Comparison of ENCODE assay signal across 33 mouse cellular contexts in genomic region chr12:73464311-73464710, GRCm38 (mm10).
"Had no signal": no experiment of that assay in that cellular context is flagged by ENCODE, and none has a peak within 500 bp of the region (broad histone marks: within the 10 kb centered on the region; RNA-seq: fewer than 3 reads in every experiment).

No protein-coding gene starts in this region.

- H3K36me3 ChIP-seq: heart, embryonic 13.5 days; hindbrain, embryonic 10.5 days; hindbrain, embryonic 12.5 days; hindbrain, embryonic 13.5 days; hindbrain, embryonic 15.5 days; intestine, embryonic 15.5 days; kidney, embryonic 15.5 days had no signal

- H3K4me3 ChIP-seq: heart, embryonic 13.5 days; hindbrain, embryonic 10.5 days; hindbrain, embryonic 12.5 days; hindbrain, embryonic 13.5 days; hindbrain, embryonic 15.5 days; intestine, embryonic 15.5 days; kidney, embryonic 15.5 days; layer of hippocampus, adult 2 months; left cerebral cortex, adult 2 months had no signal

- DNase-seq: heart, postnatal 10 days; heart, postnatal 14 days; heart, postnatal 36 days; heart, postnatal 4 days; kidney, adult 11 months; kidney, adult 18-20 months; kidney, adult 2 months; kidney, adult 8-10 months; kidney, adult 9 months; kidney, postnatal 10 days; kidney, postnatal 14 days; kidney, postnatal 25 days; kidney, postnatal 36 days; kidney, postnatal 4 days; layer of hippocampus, adult 9-11 months; layer of hippocampus, postnatal 36 days had no signal

- ATAC-seq: hindbrain, embryonic 16.5 days; hindbrain, postnatal 0 days; inflammation-experienced regulatory T-cells, adult 6 months; intestine, embryonic 15.5 days; intestine, embryonic 16.5 days; intestine, postnatal 0 days had no signal

- H3K9me3 ChIP-seq: heart, embryonic 13.5 days; hindbrain, embryonic 10.5 days; hindbrain, embryonic 12.5 days; hindbrain, embryonic 13.5 days; hindbrain, embryonic 15.5 days; intestine, embryonic 15.5 days; kidney, embryonic 15.5 days had no signal

- H3K4me2 ChIP-seq: heart, embryonic 11.5 days; heart, embryonic 13.5 days; hindbrain, embryonic 12.5 days; hindbrain, embryonic 13.5 days; hindbrain, embryonic 14.5 days; hindbrain, embryonic 15.5 days; intestine, embryonic 15.5 days; kidney, embryonic 15.5 days had no signal

- H3K27ac ChIP-seq: heart, embryonic 13.5 days; hindbrain, embryonic 10.5 days; hindbrain, embryonic 12.5 days; hindbrain, embryonic 13.5 days; hindbrain, embryonic 14.5 days; hindbrain, embryonic 15.5 days; hindbrain, postnatal 0 days; intestine, embryonic 15.5 days; kidney, embryonic 15.5 days; kidney, postnatal 0 days; layer of hippocampus, adult 2 months; left cerebral cortex, adult 2 months had no signal

- H3K27me3 ChIP-seq: heart, embryonic 13.5 days; hindbrain, embryonic 12.5 days; hindbrain, embryonic 15.5 days; intestine, embryonic 15.5 days had no signal

- H3K9ac ChIP-seq: heart, embryonic 13.5 days; hindbrain, embryonic 12.5 days; hindbrain, embryonic 13.5 days; hindbrain, embryonic 14.5 days; hindbrain, embryonic 15.5 days; intestine, embryonic 15.5 days; kidney, embryonic 15.5 days had no signal
